ENCODE assay signal across 28 mouse cellular contexts in genomic region chr16:11668375-11668774, GRCm38 (mm10).
DNase-seq lines count a peak whose midpoint lies in the region; ATAC-seq and TF ChIP-seq lines count a peak whose summit lies in the region.
"Had no signal": no experiment of that assay in that cellular context is flagged by ENCODE, and none has a peak within 500 bp of the region (broad histone marks: within the 10 kb centered on the region; RNA-seq: fewer than 3 reads in every experiment).

No protein-coding gene starts in this region.

- no peak for TF ChIP-seq CTCF in olfactory bulb, adult 2 months (IDR thresholded peaks at IDR 0.05; ENCODE audit: insufficient read depth, low read depth, low read length)

- no peak for DNase-seq in forebrain, embryonic 10.5 days (ENCODE audit: extremely low spot score, low spot score)
- DNase-seq in forebrain, embryonic 14.5 days (ENCODE audit: low spot score), result no peak
- DNase-seq in neural tube, embryonic 10.5 days (ENCODE audit: extremely low spot score, low spot score), result no peak
- no peak for DNase-seq in urinary bladder, postnatal 14 days (ENCODE audit: low spot score)
- DNase-seq in adrenal gland, postnatal 14 days, result no peak
- DNase-seq: adrenal gland, adult 8-10 months; cerebellum, adult 11 months; cerebellum, adult 9-11 months; forebrain, postnatal 0 days; gastrocnemius, postnatal 10 days; heart, postnatal 4 days; kidney, adult 2 months; kidney, postnatal 36 days; liver; lung, adult 2 months; lung, postnatal 10 days; right cerebral cortex, postnatal 25 days; thymus, postnatal 14 days had no signal

- no peaks in the 10 kb centered on the region for H3K27me3 ChIP-seq in forebrain, embryonic 10.5 days (ENCODE audit: poor library complexity, severe bottlenecking)
- no peaks in the 10 kb centered on the region for H3K27me3 ChIP-seq in forebrain, embryonic 14.5 days (replicated peaks; ENCODE audit: control insufficient read depth, insufficient read depth, low read length)
- H3K27me3 ChIP-seq in neural tube, embryonic 13.5 days, result no peaks in the 10 kb centered on the region
- H3K27me3 ChIP-seq in midbrain, embryonic 13.5 days, result no peaks in the 10 kb centered on the region
- H3K27me3 ChIP-seq: CH12.LX; embryonic facial prominence, embryonic 13.5 days; intestine, embryonic 15.5 days; stomach, embryonic 15.5 days had no signal

- ATAC-seq in forebrain, embryonic 14.5 days, result no peak
- ATAC-seq in neural tube, embryonic 13.5 days (ENCODE audit: low read depth), result no peak
- ATAC-seq in midbrain, embryonic 13.5 days, result no peak
- ATAC-seq: intestine, embryonic 15.5 days had no signal

- H3K4me1 ChIP-seq in forebrain, embryonic 10.5 days, result peaks cover 9% of the 10 kb centered on the region
- H3K4me1 ChIP-seq in forebrain, embryonic 14.5 days (ENCODE audit: control insufficient read depth, insufficient read depth, low read length), result no peaks in the 10 kb centered on the region; the same call in 1 of the 2 replicates
- H3K4me1 ChIP-seq in neural tube, embryonic 13.5 days (replicated peaks), result peaks cover 14% of the 10 kb centered on the region
- H3K4me1 ChIP-seq in midbrain, embryonic 13.5 days (replicated peaks), result peaks cover 13% of the 10 kb centered on the region
- H3K4me1 ChIP-seq in olfactory bulb, adult 2 months (ENCODE audit: control insufficient read depth, insufficient read depth, low read length), result peaks cover 15% of the 10 kb centered on the region
- H3K4me1 ChIP-seq: embryonic facial prominence, embryonic 13.5 days; intestine, embryonic 15.5 days had no signal

- no peaks in the 10 kb centered on the region for H3K9me3 ChIP-seq in forebrain, embryonic 10.5 days
- no peaks in the 10 kb centered on the region for H3K9me3 ChIP-seq in forebrain, embryonic 14.5 days (replicated peaks; ENCODE audit: control insufficient read depth, low read length)
- H3K9me3 ChIP-seq in neural tube, embryonic 13.5 days, result no peaks in the 10 kb centered on the region
- no peaks in the 10 kb centered on the region for H3K9me3 ChIP-seq in midbrain, embryonic 13.5 days
- H3K9me3 ChIP-seq: embryonic facial prominence, embryonic 13.5 days; intestine, embryonic 15.5 days; stomach, embryonic 15.5 days had no signal

- no peak overlapping the region for H3K4me2 ChIP-seq in forebrain, embryonic 14.5 days (ENCODE audit: low read length)
- no peak overlapping the region for H3K4me2 ChIP-seq in neural tube, embryonic 13.5 days
- no peak overlapping the region for H3K4me2 ChIP-seq in midbrain, embryonic 13.5 days (replicated peaks)
- H3K4me2 ChIP-seq: embryonic facial prominence, embryonic 13.5 days; heart, embryonic 11.5 days; intestine, embryonic 15.5 days; stomach, embryonic 15.5 days had no signal

- H3K27ac ChIP-seq in forebrain, embryonic 10.5 days, result peak overlapping the region; percentile 37; the same call in 1 of the 2 replicates
- no peak overlapping the region for H3K27ac ChIP-seq in forebrain, embryonic 14.5 days (ENCODE audit: low read depth, low read length)
- peak overlapping the region; percentile 61 for H3K27ac ChIP-seq in neural tube, embryonic 13.5 days (replicated peaks)
- peak overlapping the region; percentile 42 for H3K27ac ChIP-seq in midbrain, embryonic 13.5 days
- peak overlapping the region; percentile 11; the same call in 1 of the 2 replicates for H3K27ac ChIP-seq in olfactory bulb, adult 2 months (ENCODE audit: insufficient read depth, low read depth, low read length)
- H3K27ac ChIP-seq: embryonic facial prominence, embryonic 13.5 days; intestine, embryonic 15.5 days; liver, embryonic 14.5 days; stomach, embryonic 15.5 days had no signal

- no peak overlapping the region for H3K4me3 ChIP-seq in forebrain, embryonic 10.5 days
- H3K4me3 ChIP-seq in forebrain, embryonic 14.5 days (ENCODE audit: low read depth, low read length), result no peak overlapping the region
- H3K4me3 ChIP-seq in neural tube, embryonic 13.5 days, result no peak overlapping the region
- no peak overlapping the region for H3K4me3 ChIP-seq in midbrain, embryonic 13.5 days (replicated peaks)
- no peak overlapping the region for H3K4me3 ChIP-seq in olfactory bulb, adult 2 months (ENCODE audit: insufficient read depth, low read depth, low read length)
- H3K4me3 ChIP-seq: embryonic facial prominence, embryonic 13.5 days; intestine, embryonic 15.5 days; myocyte; stomach, embryonic 15.5 days had no signal

- H3K36me3 ChIP-seq in forebrain, embryonic 10.5 days (replicated peaks), result no peaks in the 10 kb centered on the region
- no peaks in the 10 kb centered on the region for H3K36me3 ChIP-seq in forebrain, embryonic 14.5 days (ENCODE audit: control insufficient read depth, insufficient read depth, low read length)
- no peaks in the 10 kb centered on the region for H3K36me3 ChIP-seq in neural tube, embryonic 13.5 days
- no peaks in the 10 kb centered on the region for H3K36me3 ChIP-seq in midbrain, embryonic 13.5 days
- H3K36me3 ChIP-seq: embryonic facial prominence, embryonic 13.5 days; intestine, embryonic 15.5 days; stomach, embryonic 15.5 days had no signal

- TF ChIP-seq POLR2A in olfactory bulb, adult 2 months (IDR thresholded peaks at IDR 0.05; ENCODE audit: insufficient read depth, low read depth, low read length), result no peak

- WGBS in forebrain, embryonic 10.5 days, result 88% methylated on average over 1 of the region's 1 CpGs
- 87% methylated on average over 1 of the region's 1 CpGs for WGBS in forebrain, embryonic 14.5 days
- WGBS in neural tube, embryonic 13.5 days, result 87% methylated on average over 1 of the region's 1 CpGs
- WGBS in midbrain, embryonic 13.5 days, result 97% methylated on average over 1 of the region's 1 CpGs
- WGBS in olfactory bulb, adult 2 months, result 86% methylated on average over 1 of the region's 1 CpGs

- no peak overlapping the region for H3K9ac ChIP-seq in forebrain, embryonic 14.5 days (ENCODE audit: low read length)
- no peak overlapping the region for H3K9ac ChIP-seq in neural tube, embryonic 13.5 days
- H3K9ac ChIP-seq in midbrain, embryonic 13.5 days (replicated peaks), result no peak overlapping the region
- H3K9ac ChIP-seq: embryonic facial prominence, embryonic 13.5 days; forebrain, postnatal 0 days; intestine, embryonic 15.5 days; liver, embryonic 14.5 days; stomach, embryonic 15.5 days had no signal
